Mouse (Mus musculus) splenic B cell, adult 2 months (primary cell): ENCODE results near the gene 2810004N23Rik.

Experiments used
- DNase-seq: peaks from one replicate; pipeline ENCODE4 v3.0.0-alpha.2; 2011; ENCODE audit warnings: low read depth, low spot score
- H3K27me3 ChIP-seq: 2 replicates; pipeline ENCODE4 v1.6.1; 2012; ENCODE audit warnings: mild to moderate bottlenecking, low read length, moderate library complexity, mixed read lengths; ENCODE audit not compliant: control insufficient read depth, poor library complexity, insufficient read depth, severe bottlenecking
- H3K36me3 ChIP-seq: 2 replicates; pipeline ENCODE4 v1.6.1; 2012; ENCODE audit warnings: mild to moderate bottlenecking, low read length, moderate library complexity, mixed read lengths; ENCODE audit not compliant: control insufficient read depth, poor library complexity, insufficient read depth, severe bottlenecking

The 2810004N23Rik gene

GRCm38 (mm10) chr8:124793661-124794485 is 69.0 kb downstream of the 2810004N23Rik start:
- no peaks in the 10 kb centered on the region for H3K36me3 ChIP-seq
- no peak for DNase-seq
- no peaks in the 10 kb centered on the region; the same call in 1 of the 2 replicates for H3K27me3 ChIP-seq

- no peaks in the 10 kb centered on the region; the same call in 1 of the 2 replicates for H3K27me3 ChIP-seq
- no peaks in the 10 kb centered on the region for H3K36me3 ChIP-seq
- DNase-seq: peak; percentile 70
Measured at GRCm38 (mm10) chr8:124793172-124793651, 69.7 kb downstream of the 2810004N23Rik start.

GRCm38 (mm10) chr8:124792708-124793107 is 70.2 kb downstream of the 2810004N23Rik start, which contains the start of gene Trim67:
Trim67 (plus strand) TSS chr8:124793092.
- DNase-seq: no peak
- H3K36me3 ChIP-seq: no peaks in the 10 kb centered on the region

GRCm38 (mm10) chr8:124792186-124792585 is 70.7 kb downstream of the 2810004N23Rik start:
- H3K27me3 ChIP-seq: no peaks in the 10 kb centered on the region; the same call in 1 of the 2 replicates
- DNase-seq: no peak
- H3K36me3 ChIP-seq: no peaks in the 10 kb centered on the region

More at GRCm38 (mm10) chr8:124792708-124793107, 70.2 kb downstream of the 2810004N23Rik start, which contains the start of gene Trim67:
- no peaks in the 10 kb centered on the region; the same call in 1 of the 2 replicates for H3K27me3 ChIP-seq

GRCm38 (mm10) chr8:124791751-124792150 is 71.2 kb downstream of the 2810004N23Rik start:
- no peaks in the 10 kb centered on the region; the same call in 1 of the 2 replicates for H3K27me3 ChIP-seq
- DNase-seq: no peak
- H3K36me3 ChIP-seq: no peaks in the 10 kb centered on the region

DNA sequence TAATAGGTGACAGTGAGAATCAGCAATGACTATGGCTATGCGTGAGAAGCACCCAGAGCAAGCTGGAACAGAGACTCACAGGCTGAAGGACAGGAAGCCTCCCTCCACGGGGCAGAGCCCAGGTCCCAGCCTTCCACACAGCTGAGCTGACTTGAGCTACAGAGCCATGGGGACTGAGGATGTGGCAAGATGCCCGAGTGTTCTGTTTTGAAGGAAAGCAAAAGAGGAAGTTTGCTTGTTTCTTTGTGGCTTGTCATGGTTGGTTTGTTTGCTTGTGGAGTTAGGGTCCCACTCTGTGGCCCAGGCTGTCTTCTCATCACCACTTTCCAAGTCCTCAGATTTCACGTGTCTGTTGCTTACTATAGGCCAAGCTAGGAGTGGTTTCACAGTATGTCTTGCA is 72.2 kb downstream of the 2810004N23Rik start:
- no peak for DNase-seq
- Histone ChIP-seq H3K36me3 (no peaks in the 10 kb centered on the region), H3K27me3 (no peaks in the 10 kb centered on the region; the same call in 1 of the 2 replicates)
